Mouse (Mus musculus) CD8-positive naive resting alpha-beta T cell, adult 2 months (primary cell): Measurements from ENCODE around the gene Ebf3.

Experiments used
- DNase-seq, 2 experiments: peaks; one replicate each; pipeline ENCODE4 v3.0.0; 2022; ENCODE audit warnings: low read depth in 2 of 2, low spot score in 2 of 2

Ebf3 gene

DNA sequence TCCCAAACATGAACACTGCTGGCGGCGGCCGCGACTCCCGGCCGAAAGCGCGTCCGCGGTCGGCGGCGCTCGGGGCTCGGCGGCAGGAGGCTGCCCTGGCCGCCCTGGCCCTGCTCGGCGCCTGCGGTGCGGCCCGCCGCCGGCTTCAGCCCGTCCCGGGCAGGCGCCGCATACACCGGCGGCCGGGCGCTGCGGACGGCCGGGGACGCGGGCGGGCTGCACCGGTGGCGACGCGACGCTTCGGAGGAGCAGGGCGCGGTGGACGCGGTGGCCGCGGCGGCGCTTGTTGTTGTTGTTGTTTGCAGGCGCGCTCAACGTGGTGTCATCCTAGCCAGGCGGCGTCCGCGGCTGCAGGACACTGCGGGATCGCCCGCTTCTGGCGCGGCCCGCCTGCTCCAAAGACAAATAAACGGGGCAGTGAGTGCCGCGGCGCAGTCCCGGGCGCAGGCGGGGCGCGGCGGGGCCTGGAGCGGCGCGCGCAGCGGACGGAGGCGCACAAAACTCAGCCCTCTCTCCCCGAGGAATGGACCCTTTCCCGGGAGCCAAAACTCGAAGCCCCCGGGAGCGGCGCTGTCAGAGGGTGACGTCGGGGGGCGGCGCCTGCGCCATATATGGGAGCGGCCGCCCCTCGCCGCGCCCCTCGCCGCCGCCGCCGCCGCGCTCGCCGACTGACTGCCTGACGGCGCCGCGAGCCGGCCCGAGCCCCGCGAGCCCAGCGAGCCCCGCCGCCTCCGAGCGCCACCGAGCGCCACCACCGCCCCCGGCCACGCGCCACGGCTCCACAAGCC lies at the start of gene Ebf3:
Gene Ebf3 (minus strand): TSS at position 542 of the 788 bp plus-strand sequence.
- DNase-seq, result no peak

DNA sequence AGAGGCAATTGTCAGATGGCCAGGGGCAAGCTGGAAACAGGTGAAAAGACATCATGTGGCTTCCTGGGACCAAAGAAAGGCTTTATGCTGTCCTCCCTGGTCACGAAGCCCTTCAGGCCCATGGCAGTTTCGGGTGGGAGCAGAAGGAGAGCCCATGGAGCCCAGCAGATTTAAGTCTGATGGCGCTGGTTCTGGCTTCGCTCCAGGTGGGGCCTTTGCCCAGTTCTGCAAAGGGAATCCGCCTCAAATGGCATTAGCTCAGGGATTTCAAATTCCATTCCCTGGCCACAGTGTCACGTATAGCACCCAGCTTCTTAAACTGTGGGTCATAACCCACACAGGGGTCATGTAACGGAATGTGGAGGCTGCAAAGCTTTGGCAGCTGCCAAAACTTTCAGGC lies 32.6 kb upstream of the Ebf3 start:
- DNase-seq, result no peak

GRCm38 (mm10) chr7:137346068-137346467 lies 31.8 kb upstream of the Ebf3 start:
- no peak for DNase-seq

GRCm38 (mm10) chr7:137333951-137334350 lies 19.7 kb upstream of the Ebf3 start:
- DNase-seq, result no peak

DNA sequence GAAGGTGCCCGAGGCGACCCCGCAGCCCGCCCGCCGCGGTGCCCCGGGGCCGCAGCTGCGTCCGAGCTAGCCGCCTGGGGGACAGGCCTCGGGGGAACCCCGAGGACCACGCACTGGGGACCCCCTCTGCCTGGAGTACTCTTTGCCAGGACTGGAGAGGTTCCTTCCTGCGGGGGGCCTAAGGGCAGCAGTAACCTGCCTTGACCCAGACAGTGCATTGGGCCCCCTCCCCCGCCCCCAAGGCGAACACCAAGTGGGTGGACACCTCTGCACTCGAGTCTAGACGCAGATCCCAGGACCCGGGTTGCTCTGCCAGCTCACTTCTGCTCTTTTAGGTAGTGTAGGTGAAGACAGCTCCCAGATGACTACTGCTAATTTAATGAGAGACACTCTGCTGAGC lies 8.7 kb upstream of the Ebf3 start:
- DNase-seq, result no peak

DNA sequence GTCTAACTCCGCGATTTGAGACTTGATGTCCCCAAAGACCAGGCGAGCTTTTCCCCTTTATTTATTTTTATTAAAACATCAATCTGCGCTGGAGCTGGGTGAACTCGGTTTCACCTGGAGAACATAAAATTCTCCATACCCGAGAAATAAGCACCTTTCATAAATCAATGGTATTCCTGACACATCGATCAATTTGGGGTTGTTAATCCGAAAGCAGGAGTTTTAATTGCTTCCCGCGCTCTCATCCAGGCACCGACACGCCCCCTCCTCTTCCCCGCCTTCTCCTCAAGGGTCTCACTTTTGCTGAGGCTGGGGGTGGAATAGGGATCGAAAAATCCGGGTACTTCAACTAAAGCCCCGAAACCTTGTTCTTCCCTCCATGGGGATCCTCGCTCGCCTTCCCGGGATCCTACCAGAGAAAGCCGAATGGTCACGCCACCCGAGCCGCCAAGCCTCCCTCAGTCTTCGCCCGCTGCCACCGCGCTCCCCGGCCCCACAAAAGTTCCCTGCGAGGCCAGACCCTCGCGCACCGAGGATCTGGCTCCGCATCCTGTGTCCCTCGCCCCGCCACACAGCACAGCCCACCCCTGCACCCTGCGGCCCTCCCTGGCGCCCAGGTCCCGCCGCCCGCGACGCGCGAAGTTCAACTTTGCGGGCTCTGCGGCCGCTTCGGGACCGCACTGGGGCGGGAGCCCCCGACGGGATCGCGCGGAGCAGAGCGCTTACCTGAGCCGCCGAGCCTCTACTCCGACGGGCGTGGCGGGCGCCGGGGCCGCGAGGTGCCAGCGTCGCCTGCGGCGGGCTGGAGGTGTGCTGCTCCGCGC lies 7.9 kb upstream of the Ebf3 start:
- no peak for DNase-seq

DNA sequence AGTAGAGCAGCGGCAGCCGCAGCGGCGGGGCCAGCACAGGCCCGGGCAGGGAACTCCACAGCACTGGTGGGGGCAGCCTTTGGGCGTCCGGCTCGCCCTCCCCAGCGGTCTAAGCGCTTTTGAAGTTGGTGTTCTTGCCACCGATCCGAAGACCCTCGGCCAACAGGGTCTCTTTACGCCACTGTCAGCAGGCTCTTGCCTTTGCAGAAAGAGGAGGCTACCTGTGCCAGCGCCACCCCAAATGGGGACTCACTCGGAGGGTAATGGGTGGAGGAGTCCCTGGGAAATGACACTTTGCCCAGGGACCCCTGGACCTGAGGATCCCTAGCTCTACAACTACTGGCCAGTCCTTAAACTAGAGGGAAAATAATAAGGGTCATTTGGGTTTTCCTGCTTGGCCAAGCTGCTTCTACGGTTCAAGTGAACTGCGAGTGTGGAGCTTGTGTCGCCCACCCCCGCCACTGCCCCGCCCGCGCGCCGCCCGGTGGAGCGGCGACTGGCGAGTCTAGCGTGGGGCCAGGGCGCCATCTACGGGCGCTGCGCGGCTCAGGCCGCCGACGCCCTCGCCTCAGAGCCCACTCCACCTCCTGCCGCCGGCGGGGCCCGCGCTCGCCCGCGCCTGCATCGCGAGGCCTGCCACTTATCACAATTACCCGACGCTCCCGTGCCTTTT lies 7.0 kb upstream of the Ebf3 start:
- no peak for DNase-seq

DNA sequence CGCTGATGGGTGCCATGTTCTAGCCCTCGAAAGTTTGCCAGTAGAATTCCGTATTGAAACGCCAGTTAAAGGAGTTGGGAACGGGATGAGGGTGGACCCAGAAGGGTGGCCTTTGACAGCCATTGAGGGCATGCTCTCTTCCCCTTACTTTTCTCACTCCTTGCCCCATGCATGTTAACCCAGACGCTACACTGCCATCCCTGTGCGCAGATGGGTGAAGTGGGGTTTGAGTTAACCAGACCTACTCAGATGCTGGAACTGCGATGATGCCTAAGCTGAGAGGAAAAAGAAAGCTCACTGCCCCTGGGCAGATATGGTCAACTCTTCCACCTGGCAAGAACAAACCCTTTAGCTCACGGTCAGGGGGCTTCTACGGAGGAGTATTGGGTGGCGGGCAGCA lies 6.1 kb upstream of the Ebf3 start:
- no peak for DNase-seq

GRCm38 (mm10) chr7:137318924-137319885 lies 5.0 kb upstream of the Ebf3 start:
- no peak for DNase-seq

DNA sequence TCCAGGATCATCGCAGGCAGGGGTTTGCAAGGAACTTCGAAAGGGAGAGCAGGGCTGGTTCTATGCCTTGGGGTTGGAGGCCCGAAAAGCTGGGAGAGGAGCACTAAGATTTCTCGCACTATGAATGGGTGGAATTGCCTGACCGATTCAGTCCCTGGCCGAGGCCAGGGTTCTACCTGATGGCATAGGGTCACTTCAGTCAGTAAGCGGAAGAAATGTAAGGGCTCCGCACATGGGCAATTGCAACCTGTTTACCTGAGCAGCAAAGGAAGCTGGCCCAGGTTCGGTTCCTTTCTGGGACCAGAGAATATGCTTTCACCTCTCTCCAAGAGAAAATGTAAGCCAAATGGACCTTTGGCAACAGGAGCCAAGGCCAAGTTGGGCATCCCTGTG lies 4.1 kb upstream of the Ebf3 start:
- no peak for DNase-seq

GRCm38 (mm10) chr7:137317659-137318382 lies 3.6 kb upstream of the Ebf3 start:
- no peak for DNase-seq

DNA sequence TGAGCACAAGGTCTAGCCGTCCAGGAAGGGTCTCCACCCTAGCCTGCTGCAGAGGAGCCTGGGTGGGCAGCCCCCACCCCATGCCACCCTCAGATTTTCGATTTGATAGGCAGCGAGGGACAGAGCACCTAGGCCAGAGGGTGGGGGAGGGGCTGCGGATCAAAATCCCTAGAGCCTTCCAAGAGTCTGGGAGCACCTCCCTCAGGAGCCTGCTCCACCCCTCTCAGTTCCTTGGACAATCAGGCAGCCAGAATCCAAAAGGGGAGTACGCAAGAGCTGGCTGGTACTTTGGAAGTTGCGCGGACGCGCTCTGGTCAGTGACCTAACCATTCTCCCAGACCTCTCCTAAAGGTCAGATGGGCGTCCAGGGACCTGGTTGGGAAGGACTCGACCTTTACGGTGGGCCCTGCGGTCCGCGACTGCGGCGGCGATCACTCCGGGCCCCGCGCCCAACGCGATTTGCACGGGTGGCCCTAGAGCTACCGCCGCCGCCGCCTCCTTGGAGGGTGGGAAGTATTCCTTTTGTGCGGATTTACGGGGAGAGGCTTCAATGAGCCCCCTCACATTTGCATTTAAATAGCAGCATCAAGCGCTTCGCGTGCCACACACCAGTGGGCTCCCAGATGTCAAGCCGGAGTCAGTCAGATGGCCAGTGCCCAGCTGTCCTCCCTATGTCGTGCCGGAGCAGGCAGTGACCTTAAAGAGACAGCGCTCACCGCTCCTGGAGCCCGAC lies 2.8 kb upstream of the Ebf3 start:
- no peak for DNase-seq

DNA sequence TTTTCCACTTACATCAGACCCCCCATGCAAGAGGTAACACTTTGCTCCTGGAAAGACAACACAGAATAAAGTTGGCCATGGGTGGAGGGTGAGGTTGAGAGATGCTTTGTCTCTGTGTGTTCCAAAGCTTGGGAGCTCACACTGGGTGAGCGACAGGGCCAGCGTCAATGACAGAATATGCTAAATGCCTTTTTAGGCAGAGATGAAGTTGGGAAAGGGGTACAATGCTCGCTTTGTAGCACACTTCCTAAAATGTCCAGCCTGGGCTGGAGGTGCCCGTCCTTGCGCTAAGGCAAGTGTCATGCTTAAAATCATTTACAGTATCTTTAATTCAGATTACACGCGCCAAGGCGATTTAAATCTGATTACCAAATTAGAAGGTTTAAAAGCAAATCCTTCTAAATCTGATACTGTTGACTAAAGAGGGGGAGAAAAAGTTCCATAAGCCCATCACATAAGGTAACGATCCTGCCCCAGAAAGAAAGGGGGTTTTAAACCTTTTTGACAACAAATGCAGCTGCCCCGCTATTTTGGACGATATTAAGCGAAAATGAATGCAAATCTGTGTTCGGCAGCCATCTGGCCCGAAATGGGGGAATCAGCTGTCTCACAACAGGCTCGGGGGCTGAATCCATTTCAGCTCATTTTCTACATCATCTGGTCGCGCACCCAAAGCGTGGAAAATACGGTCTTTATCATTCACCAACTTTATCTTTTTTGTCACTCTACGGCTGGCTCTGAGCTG lies 2.1 kb upstream of the Ebf3 start:
- DNase-seq, result no peak

DNA sequence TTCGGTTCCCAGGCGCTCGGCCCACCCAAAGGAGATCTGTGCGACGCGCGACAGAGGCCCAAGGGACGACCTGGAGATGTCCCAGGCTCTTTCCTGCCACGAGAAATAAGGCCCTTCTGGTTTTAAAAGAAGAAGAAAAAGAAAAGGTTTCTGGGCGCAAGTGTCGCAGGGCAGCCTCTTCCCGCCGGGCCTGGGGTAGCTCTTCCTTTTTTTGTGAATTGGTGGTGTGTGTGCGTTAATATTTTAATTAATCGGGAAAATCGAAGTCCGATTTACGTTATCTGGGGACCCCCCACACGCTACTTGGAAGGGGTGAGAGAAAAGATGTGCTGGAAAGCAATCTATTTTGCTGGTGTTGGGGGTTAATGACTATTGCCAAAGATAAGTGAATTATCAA lies 1.3 kb upstream of the Ebf3 start:
- no peak for DNase-seq

GRCm38 (mm10) chr7:137314710-137315543 lies 682 bp upstream of the Ebf3 start:
- DNase-seq, result no peak

DNA sequence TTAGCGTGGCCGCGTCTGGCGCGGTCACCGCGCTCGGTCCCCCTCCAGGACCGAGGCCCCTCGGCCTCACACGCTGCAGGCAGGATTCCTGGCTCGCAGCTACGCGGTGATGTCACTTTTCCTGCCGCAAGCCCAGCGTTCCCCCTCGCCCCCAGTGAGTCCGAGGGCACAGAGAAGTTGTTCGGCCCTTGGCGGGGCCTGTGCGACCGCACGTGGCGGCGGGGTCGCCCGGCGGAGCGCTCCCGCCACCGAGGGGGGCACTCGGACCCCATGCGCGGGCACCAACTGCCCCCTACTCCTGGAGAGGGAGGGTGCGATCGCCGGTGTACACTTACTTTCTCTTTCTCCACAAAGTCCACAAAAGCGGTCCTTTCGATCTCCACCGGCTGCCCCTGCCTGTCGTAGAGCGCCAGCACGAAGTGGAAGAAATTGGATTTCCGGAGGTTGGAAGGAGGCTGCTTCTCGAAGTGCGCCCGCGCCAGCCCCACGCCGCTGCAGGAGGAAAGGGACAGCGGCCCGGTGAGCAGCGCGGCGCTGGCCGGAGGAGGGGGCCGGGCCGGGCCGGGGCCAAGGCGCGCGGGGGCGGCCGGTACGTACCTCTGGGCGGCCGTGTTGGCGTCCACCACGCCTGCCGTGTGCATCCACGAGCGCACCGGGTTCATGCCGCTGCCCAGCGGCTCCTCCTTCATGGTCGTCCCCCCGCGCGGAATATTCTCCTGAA lies 902 bp downstream of the Ebf3 start:
- no peak for DNase-seq

- DNase-seq, result no peak
These were observed 1.4 kb downstream of the Ebf3 start for GRCm38 (mm10) chr7:137312933-137313182.
